Mouse (Mus musculus) A20 (cell line): Measurements from ENCODE around the gene Scaper.

Source experiments
- DNase-seq: peaks from one replicate; pipeline ENCODE4 v3.0.0-alpha.2; 2011; ENCODE audit warnings: low read depth, low spot score

The Scaper gene

DNA sequence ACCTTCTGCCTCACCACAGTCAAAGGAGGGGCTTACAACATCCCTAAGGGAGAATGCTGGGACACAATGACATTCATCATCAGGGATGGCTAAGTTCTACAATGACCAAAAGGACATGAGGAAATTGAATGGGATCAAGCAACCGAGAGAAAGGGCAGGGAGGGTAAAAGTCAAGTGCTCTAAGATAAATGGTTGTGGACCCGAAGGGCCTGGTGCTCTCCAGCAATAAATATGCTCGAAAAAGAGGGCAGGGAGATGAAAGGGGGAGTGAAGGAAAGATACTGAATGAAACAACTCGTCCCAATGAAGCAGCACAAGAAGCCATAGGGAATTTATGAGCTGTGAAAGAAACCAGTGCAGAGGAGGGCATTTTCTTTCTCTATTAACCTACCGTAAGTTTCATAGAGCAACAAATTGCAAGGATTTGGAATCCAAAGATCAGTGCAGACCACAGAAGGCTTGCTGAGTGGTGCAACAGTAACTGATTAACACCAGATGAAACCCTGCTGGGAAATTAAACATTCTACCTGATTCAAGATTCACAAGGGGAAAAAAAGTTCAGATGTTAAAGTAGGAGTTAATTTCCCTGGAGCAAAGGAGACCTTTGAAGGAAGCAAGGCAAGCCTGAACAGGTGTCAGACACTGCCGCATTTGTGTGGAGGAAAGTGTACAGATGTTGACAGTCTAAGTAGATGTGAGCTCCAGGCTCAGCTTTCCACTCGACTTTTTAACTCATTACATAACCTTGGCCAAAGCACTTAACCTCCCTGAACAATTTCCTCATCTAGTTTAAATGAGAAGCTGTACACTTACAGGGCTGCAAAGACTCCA is 329.0 kb downstream of the Scaper start:
- DNase-seq: no peak

DNA sequence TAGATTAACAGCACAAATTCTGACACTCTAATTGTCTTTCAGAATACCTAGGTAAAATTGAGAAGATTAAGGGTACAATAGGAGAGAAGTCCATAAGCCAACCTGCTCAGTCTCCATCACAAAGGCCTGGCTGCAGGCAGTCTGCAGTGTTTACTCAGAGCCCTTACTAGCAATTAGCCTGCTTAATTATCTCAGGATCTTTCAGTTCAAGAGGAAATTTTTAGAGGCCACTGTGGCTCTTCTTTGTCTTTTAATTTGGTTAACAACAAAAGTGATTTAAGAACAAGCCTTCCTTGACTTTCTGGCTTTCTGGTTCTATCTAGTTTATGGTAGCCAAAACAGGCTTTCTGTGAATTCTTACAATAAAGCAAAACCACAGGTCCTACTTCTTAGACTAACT is 339.3 kb downstream of the Scaper start:
- no peak for DNase-seq

DNA sequence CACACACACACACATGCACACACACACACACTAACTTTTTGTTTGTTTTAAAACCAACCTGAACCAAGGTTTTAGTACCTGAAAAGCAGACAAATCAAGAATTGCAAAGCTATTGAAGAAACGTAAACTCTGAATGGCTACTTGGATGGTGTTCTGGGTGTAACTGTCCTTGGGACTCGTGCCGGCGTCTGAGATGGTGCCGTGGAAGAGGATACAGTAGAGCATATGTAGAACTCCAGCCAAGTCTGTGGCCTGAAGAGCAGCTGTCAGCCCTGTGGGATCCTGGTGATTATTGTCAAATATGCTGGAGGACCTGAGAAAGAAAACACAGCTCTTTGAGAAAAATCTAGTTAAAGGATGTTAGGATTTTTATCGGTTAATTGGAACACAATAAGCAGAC is 351.8 kb downstream of the Scaper start:
- DNase-seq: no peak

DNA sequence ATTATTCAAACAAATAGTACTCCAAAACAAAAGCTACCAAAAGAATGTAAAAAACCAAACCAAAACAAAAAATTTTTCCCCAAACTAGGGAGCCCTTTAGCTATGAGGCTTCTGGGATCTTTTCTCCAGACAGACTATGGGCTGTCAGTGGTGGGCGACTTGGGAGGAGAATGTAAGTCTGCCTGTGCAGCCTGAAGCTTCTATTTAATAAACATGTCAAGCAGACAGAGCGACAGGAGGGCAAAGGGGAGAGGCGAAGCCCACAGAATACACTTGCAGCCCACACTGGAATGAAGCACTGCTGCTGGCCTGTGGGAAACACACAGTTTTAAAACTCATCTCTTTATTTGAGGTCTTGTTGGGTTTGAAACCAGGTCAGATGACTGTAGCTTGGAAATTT is 356.5 kb downstream of the Scaper start:
- no peak for DNase-seq

DNA sequence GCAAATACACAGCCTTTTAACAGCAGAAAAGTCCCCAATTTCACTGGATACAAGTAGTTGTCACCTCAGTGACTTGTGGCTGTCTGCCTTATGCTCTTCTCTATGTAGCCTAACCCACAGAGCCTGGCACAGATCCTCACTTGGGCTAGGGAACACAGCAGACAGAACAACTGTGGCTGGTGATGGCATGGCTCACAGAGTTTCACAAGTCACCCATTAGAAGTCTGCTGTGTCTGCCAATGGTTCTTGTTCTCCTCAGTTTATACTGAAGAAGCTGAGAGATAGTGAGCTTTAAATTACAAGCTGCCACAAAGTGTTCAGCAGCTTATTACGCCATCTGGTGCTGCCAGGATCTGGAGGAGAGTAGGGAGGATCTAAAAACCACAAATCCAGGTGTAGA is 361.3 kb downstream of the Scaper start:
- DNase-seq: peak; percentile 4

DNA sequence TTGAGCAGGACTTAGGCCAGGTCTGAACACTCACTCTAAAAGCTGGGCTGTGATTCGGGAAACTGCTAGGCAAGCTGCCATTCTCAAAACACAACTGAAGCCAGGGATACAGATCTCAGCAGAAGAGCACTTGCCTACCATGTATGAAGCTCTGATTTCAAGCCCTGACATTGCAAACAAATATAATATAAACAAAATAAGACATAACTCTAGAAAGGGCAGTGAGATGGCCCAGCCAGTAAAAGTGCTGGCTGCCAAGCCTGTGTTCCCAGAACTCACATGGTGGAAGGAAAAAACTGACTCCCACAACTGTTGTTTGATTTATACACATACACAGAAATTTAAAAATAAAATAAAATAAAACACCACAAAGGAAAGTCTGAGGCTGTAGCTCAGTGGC is 366.8 kb downstream of the Scaper start:
- no peak for DNase-seq

DNA sequence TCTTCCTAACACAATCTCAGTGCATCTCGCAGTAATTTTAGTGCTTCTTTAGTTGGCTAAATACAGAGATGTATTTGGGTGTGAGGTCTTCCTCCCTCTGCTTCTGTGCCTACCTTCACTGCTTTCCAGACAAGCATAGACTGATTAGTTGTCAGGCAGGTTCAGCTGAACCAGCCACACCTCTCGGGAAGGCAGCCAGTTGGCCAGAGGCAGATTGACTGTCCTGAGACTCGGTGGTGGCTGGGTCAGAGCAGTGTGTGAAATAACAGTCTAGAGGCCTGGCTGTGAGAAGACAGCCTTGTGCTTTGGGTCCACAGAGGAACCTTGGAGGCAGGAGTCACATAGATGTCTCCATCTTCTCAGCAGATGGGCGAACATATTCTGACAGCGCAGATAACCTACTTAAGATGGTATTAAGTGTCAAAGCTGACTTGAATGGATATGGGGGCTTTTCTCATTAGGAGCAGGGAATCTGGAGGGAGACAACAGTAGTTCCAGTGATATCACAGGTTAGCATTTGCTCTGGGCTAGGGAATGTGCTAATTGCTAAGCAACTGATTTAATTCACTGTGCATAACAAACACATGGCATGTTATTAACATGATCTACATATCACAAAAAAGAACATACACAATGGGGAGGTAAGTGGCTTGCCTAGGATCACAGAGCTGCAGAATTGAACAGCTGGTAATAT is 369.3 kb downstream of the Scaper start:
- no peak for DNase-seq

DNA sequence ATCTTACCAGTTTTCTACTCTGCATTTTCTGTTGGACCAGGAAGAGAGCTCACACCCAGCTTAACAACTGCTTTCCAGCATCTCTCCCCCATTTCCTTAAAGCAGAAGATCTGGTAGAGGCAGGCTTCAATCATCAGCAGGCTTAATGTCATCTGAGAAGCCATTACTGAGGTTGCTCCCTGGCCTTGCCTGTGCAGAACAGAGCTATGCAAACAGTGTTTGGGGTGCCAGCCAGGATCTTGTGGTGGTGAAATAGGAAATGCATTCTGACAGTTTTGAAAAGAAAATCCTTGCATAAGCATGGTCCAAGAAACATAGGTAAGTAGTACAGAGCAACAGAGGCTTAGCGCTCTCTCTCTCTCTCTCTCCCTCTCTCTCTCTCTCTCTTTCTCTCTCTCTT is 377.0 kb downstream of the Scaper start:
- no peak for DNase-seq

DNA sequence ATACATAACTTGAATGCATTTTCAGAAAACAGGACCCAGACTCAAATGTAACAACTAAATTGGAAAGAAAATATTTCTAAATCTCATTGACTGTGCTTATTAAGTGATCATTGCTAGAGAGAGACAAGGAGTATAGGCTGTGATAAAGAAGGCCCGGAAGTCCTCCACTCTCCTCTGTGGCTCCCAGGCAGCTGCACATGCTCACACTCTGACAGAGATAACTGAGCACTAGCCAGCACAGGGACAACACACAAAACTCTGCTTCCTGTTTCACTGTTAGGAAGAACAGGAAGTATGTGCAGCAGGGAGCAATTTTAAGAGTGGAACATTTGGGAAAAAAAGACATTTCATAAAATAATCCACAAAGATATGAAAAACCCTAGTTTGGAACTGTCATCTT is 382.9 kb downstream of the Scaper start:
- no peak for DNase-seq

DNA sequence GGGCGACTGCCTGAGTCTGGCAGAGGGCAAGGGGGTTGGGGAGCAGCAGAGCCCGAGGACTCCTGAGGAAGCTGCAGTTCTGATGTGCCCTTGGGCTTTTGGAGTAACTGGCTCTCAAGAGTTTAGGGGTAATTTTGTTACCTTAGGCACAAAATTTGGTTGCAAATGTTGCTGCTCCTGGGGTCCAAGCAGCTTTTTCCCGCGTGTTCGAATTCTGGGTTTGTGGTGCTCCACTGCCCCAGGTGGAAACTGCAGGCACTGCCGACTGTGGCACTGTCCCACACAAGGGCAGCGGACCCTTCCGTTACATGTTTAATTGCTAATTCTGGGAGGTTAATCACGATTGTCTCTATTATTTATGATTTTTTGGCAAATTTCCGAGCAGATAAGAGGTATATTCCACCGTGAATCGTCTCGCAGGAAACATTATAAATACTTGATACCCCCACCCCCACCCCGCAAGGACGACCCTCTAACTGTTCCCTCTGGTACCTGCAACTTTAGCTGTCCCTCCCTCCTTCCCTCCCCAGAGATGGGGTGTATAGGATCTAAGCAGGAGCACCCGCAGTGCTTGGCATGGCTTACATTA is 388.5 kb downstream of the Scaper start:
- DNase-seq: no peak

DNA sequence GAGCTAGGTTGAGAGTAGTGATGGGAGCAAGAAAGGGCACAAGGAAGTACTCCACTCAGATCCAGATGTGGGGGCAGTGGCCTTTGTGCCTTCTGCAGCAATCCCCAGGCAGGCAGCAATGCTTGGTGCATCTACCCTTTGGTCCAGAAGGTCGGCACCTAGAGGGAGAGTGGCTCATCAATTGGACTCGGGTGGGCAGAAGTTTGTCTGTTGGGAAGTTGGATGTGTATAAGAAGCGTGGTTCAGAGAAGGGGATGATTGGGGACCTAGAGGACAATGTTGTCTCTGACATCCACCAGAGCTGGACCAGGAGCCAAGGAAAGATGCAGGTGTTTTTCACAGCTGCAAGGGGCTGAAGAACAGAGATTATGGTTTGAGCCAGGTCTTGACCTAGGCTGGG is 389.0 kb downstream of the Scaper start:
- no peak for DNase-seq

DNA sequence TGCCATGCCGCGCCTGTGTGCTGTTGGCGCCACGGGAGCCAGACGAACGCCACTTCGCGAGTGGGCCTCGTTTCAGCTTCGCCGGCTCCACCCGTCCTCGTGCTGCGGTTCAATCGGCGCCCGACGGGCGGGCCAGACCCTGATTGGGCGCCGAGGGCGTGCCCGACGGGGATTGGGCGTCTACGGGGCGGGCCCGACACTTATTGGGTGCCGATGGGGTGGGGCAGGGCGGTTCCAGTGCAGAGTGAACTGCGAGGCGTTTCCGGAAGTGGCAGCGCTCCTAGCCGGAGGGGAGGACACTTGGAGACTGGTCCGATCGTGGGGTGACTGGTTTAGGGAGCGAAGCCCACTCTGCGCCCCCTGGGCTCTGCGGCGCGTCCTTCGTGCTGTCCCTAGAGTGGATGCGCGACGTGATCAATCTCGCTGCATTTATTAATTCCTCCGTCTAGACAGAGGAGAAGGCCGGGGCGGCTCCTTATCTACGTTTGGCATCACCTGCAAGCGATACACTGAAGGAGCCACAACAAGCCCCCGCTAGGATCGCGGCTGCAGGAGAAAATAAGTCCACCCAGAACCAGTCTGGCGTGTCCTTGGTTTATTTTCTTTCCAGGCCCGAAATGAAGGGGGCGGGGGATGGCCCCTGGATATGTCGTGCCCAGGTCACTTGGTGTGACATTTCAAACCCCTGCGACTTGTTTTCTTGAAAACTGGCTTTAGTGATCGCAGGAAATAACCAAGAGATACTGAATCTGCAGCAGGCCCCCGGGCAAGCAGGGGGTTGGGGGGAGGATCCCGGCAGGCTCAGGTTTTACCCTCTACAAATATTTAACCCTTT is 391.5 kb downstream of the Scaper start:
- DNase-seq: no peak

DNA sequence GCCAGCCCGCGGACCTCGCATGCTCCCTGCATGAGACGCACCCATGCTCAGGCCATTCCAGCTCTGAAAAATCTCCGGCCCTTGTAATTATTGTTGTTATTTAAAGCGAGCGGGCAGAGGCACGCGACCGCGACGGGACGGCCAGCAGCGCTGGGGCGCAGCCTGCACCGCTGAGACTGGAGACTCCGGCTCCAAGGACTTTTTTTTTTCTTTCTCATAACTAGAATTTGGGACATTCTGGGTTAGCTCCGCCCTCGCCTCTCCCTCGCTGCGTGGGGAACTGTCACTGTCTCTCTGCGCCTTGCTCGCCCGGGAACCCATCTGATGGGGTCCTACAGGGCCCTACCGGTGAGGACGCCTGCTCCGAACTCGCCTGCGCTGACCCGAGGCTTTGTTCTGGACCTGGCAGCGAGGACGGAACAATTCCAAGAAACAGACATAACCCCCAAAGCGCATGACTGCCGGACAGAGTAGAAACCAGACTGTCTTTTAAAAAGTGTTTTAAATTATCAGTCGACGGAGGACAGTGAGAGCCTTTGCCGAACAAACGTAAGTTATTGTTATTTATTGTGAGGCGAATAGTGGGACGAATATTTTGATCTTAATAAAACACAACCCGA is 392.3 kb downstream of the Scaper start:
- no peak for DNase-seq

DNA sequence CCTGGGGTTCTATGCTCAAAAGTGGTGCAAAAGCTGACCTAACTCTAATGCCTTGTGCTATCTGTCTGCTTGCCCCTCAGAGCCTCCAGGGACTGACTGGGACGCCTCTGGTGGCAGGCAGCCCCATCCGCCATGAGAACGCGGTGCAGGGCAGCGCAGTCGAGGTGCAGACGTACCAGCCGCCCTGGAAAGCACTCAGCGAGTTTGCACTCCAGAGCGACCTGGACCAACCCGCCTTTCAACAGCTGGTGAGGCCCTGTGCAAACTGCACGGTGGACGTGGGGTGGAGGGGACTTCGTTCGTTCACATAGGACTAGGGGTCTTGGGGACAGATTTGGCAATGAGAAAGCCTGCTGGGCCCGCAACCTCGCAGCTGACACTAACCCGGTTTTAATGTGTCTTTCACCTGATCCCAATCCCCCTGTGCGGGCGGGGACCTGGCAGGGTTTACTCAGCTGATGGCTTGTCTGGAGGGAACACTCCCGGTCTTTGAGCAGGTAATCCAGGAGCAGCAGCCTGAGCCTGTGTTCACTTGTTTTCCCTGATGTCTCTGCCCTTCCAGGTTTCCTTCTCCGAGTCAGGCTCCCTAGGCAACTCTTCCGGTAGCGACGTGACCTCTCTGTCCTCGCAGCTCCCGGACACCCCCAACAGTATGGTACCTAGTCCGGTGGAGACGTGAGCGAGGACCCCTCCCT is 392.9 kb downstream of the Scaper start:
- DNase-seq: no peak

DNA sequence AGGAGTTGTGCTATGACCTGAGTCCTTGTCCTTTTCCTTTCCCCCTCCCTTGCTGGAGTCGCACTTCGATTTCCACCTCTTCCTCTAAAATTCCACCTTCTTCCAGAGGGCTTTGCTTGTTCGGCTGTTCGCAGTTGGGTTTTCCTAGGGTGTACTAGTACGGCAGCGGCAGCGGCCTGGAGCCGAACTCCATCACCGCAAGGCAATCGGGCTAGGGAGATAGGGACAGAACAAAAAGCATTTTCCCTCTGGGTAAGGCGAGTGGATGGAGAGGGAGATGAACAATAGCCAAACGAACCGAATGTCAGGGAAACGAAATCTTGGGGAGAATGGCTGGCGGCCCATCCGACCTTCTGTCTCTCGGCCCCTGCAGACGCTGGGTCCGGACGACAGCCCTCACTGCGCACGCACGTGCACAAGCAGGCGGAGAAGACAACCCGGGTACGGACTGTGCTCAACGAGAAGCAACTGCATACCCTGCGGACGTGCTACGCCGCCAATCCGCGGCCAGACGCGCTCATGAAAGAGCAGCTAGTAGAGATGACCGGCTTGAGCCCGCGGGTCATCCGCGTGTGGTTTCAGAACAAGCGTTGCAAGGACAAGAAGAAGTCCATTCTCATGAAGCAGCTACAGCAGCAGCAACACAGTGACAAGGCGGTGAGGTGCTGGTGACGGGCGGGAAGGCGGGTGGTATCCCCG is 394.1 kb downstream of the Scaper start:
- no peak for DNase-seq

DNA sequence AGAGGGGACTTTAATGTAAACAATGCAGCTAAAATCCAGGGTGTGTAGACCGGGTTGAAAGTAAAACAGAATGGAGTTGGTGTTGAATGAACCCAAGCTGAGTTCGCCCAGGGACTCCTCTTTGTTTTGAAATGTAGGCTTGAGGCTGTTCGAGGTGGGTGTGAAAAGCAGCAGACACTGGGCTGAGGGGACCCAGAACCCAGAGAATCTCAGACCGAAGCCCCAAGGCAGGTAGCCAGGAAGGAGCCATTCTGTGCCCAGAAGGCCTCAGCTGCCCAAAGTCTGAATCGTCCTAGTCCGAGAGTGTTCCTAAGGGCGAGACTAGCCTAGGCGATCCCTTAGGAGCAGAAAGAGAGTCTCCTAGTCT is 394.6 kb downstream of the Scaper start:
- DNase-seq: no peak

DNA sequence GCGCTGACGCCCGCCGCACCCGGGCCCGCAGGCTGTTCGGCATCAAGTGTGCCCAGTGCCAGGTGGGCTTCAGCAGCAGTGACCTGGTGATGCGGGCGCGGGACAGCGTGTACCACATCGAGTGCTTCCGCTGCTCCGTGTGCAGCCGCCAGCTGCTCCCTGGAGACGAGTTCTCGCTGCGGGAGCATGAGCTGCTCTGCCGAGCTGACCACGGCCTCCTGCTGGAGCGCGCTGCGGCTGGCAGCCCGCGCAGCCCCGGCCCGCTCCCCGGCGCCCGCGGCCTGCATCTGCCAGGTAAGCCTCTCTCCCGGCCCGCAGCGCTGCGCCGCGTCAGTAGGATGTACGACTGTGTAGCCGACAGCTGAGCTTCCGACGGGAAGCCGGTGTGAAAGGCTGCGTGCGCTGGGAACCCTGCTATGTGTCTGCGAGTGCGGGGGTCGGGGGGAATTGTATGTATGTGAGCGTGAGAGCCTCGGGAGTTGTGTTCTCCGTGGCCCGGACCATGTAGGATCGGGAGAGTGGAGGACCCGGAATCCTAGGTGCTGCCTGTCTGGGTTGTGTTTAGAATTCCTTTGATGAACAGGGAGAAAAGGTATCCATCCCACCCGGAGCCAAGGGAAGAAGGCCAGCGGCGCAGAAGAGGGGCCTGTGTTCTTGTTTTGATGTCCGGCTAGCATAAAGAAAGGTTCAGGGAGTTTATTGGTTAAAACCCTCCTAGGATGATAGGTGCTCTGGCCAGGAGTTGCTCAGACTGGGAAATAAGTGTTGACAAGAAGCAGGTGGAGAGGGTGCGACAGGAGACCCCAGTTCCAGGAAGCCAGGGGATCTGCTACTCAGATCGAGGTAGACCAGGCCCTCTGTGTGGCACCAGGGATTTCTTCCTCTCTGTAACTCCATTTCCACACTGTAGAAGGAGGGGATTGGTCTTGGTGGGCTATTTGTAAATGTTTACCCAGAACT is 395.3 kb downstream of the Scaper start:
- DNase-seq: no peak

DNA sequence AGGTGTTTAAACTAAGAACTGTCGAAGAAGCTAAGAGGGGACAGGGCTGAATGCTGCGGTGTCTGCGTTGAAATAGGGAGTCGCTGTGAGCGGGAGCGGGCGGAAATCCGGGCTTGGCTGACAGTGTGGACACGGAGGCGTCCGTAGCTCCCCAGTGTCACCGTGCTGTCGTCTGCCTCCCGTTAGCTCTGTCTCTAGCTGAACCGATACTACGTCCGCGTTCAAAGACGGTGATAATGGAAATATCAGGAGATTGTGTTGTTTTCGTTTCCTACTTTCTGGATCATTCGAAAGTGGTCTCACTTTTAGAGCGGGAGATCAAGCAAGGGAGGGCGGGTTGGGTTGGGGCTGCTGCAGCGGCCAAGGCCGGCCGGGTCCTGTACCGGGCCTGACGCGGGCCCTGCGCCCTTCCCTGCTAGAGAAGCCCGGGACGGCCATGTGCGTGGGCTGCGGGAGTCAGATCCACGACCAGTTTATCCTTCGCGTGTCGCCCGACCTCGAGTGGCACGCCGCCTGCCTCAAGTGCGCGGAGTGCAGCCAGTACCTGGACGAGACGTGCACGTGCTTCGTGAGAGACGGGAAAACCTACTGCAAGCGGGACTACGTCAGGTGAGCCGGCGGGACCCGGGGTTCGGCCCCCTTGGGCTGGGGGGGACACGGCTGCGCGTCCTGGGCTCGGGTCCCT is 396.1 kb downstream of the Scaper start:
- DNase-seq: no peak

DNA sequence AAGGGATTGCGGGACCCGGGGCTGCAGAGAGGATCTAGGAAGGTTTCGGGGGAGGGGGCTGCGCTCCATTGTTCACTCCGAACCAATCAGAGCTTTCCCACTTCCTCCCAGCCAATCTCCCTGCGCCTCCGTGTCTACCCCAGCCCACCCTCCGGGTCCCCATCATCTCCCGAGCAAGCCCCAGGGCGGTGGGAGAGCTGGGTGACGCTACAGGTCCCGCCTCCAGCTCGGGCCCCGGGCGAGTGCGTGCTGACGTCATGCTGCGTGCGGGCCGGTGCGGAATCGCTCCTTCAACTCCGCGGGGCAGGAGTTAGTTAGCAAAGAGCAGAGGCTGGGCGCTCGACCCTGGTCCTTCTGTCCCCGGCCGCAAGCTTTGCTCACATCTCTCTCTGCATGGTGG is 397.0 kb downstream of the Scaper start:
- peak; percentile 77 for DNase-seq
